Mouse (Mus musculus) midbrain, embryonic 12.5 days (tissue): ENCODE results near the gene Lipo3. TPM values are rescaled to one million over a fixed set of nuclear protein-coding genes. Genes with fewer than 3 reads are reported as not detected.
A peak's percentile ranks its signal among the peaks of the same experiment; 100 is the strongest.
"Not testable (repeated sequence)": the region's sequence is repeated elsewhere in the genome, so short reads cannot be mapped to it uniquely, and the experiment has no call there.

Source experiments
- ATAC-seq: fragments of 200-750 bp; cut with Nextera tagmentation; 2 replicates; pipeline ENCODE4 v1.8.0; 2017; ENCODE audit warnings: low read depth, moderate TSS enrichment, moderate library complexity; ENCODE audit not compliant: low FRiP score
- H3K27ac ChIP-seq: fragments of 300-500 bp; sonication (generic); replicated peaks from 2 replicates; pipeline ENCODE4 v1.5.1; 2016; ENCODE audit warnings: mild to moderate bottlenecking
- H3K27me3 ChIP-seq: fragments of 300-500 bp; sonication (generic); 2 replicates; pipeline ENCODE4 v1.6.1; 2016; ENCODE audit warnings: mild to moderate bottlenecking
- H3K36me3 ChIP-seq: fragments of 300-500 bp; sonication (generic); 2 replicates; pipeline ENCODE4 v1.6.1; 2016
- H3K4me1 ChIP-seq: fragments of 300-500 bp; sonication (generic); 2 replicates; pipeline ENCODE4 v1.6.1; 2016
- H3K4me2 ChIP-seq: fragments of 300-500 bp; sonication (generic); replicated peaks from 2 replicates; pipeline ENCODE4 v1.6.1; 2016; ENCODE audit warnings: mild to moderate bottlenecking, moderate library complexity
- H3K4me3 ChIP-seq: fragments of 300-500 bp; sonication (generic); 2 replicates; pipeline ENCODE4 v1.5.1; 2016; ENCODE audit warnings: mild to moderate bottlenecking
- H3K9ac ChIP-seq: fragments of 300-500 bp; sonication (generic); replicated peaks from 2 replicates; pipeline ENCODE4 v1.6.1; 2016; ENCODE audit warnings: mild to moderate bottlenecking, moderate library complexity
- H3K9me3 ChIP-seq: fragments of 300-500 bp; sonication (generic); 2 replicates; pipeline ENCODE4 v1.6.1; 2016; ENCODE audit warnings: mild to moderate bottlenecking
- WGBS: fragments of 180-500 bp; shearing (Covaris S2); methylation state at CpG from one replicate; pipeline ENCODE4 v1.1.7; 2016; 5-methylcytosine and 5-hydroxymethylcytosine counted together
- microRNA-seq: library from miRNA; unstranded; fragments of <30 nt; microRNA quantifications from one replicate; pipeline ENCODE4, GENCODE M21; 2017
- polyA plus RNA-seq: library from polyadenylated mRNA; unstranded; fragments of >200 nt; fragmentation: Nextera tagmentation; extraction: Ambion mirVana; gene quantifications from 2 replicates; pipeline ENCODE4 v1.2.1, GENCODE M21; 2016

Gene Lipo3
- polyA plus RNA-seq: 14.1 and 14.2 TPM in 2 replicates

DNA sequence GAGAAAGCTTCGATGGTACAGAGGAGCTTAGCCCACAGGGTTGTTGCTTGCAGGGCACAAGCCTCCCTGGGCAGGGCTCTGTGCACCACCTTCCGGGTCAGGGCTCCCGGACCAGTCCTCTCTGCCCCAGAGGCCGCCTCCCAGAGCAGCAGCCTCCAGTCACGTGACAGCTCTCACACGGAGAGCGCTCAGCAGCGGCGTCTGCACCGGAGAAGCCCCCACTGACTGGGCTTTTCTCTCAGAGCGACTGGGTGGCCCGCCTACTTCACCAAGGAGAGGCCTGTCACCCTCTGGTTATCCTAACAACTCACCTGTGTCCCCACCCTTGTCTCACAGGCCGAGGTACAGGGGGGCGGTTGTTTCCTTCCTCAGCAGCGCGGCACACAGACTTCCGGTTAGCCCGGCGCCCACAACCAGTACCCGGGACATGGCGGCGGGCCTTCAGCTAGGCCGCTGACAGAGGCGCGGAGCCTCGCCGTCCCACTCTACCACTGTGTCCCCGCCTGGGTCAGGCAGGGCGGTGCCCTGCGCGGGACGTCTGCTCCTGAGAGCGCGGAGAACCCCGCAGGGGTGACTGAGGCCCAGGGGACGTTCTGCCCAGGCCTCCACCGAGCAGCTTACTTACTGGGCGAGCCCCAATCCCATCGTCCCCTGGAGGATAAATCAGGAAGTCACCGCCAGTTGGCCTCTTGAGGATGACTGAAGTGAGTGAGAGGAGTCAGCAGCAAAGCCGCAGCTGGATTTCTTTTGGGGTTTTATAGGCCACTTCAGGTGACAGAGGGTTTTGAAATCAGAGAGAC lies at the start of gene Lipo3:
TSS of gene Lipo3 (minus strand) at position 665 of the 800 bp plus-strand sequence.
- H3K27me3 ChIP-seq, H3K9ac ChIP-seq, H3K27ac ChIP-seq, H3K9me3 ChIP-seq, H3K4me1 ChIP-seq, H3K36me3 ChIP-seq: not testable (repeated sequence)
- Histone ChIP-seq H3K4me2 (peak within 1 kb of the TSS; percentile 41), H3K4me3 (peak within 1 kb of the TSS; percentile 23)
- ATAC-seq: peak; percentile 98
- WGBS: 39% methylated on average over 13 of the region's 41 CpGs

DNA sequence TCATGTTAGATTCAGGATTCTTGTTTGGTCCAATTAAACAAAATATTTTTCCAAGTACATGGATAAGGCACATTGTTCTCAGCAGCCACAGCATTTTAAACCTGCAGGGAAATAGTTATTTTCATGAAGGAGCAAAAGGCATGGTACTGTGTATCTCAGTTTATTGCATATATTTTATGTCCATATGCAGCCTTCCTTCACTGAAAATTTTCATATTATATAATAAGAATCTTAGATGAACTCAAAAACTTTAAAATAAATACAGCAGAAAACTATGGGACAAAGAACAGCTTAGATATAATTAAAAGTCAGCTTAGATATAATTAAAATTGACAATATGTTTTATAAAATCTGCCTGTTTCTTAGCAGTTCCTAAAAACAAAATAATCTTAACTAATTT lies 25.6 kb upstream of the Lipo3 start, which contains the start of gene Lipo1:
TSS of gene Lipo1 (minus strand) at position 101 of the 400 bp plus-strand sequence.
- not testable (repeated sequence) for ATAC-seq, H3K27me3 ChIP-seq, H3K36me3 ChIP-seq, H3K4me3 ChIP-seq, H3K9ac ChIP-seq, H3K4me1 ChIP-seq, H3K4me2 ChIP-seq, H3K27ac ChIP-seq, H3K9me3 ChIP-seq

DNA sequence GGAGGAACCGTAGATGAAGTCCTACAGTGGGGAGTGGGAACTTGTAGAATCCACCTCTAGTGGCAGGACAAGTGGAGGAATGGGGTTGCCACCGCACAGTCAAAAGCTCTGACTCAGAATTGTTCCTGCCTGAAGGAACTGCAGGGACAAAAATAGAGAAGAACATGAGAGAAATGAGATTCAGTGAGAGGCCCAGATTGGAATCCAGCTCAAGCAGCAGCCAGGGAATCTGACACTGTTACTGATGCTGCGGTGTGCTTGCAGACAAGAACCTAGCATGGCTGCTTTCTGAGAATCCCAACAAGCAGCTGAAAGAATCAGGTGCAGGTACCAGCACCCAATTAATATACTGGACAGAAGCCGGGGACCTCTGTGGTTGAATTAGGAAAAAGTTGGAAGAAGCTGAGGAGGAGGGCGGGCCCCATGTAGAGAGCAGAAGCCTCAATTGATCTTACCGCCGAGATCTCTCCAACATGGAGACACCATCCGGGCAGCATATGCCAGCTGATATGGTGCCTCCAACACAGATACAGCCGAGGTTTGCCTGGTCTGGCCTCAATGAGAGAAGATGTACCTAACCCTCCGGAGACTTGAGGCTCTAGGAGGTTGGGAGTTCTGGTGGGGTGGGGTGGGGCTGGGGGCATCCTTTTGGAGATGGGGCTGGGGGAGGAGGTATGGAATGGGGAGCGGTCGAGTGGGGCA lies 25.0 kb upstream of the Lipo3 start:
- H3K27ac ChIP-seq: no peak overlapping the region
- H3K9ac ChIP-seq: no peak overlapping the region
- no peaks in the 10 kb centered on the region for H3K9me3 ChIP-seq
- no peaks in the 10 kb centered on the region for H3K36me3 ChIP-seq
- ATAC-seq: no peak
- no peak overlapping the region for H3K4me2 ChIP-seq
- whole genome bisulfite sequencing: 88% methylated on average over 12 of the region's 12 CpGs
- H3K27me3 ChIP-seq: no peaks in the 10 kb centered on the region
- H3K4me3 ChIP-seq: no peak overlapping the region
- H3K4me1 ChIP-seq: no peaks in the 10 kb centered on the region

DNA sequence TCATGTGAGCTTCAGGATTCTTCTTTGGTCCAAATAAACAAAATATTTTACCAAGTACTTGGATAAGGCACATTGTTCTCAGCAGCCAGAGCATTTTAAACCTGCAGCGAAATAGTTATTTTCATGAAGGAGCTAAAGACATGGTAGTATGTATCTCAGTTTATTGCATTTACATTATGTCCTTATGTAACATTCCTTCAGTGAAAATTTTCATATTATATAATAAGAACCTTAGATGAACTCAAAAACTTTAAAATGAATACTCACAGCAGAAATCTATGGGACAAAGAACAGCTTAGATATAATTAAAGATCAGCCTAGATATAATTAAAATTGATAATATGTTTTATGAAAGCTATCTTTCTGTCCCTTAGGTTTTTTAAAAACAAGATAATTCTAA lies 10.5 kb downstream of the Lipo3 start, which contains the start of gene Lipo2:
TSS of gene Lipo2 (minus strand) at position 101 of the 400 bp plus-strand sequence.
- not testable (repeated sequence) for H3K4me2 ChIP-seq, H3K9ac ChIP-seq, H3K27me3 ChIP-seq, H3K9me3 ChIP-seq, ATAC-seq, H3K4me1 ChIP-seq, H3K27ac ChIP-seq, H3K36me3 ChIP-seq, H3K4me3 ChIP-seq
- WGBS: 98% methylated on average over 1 of the region's 1 CpGs

DNA sequence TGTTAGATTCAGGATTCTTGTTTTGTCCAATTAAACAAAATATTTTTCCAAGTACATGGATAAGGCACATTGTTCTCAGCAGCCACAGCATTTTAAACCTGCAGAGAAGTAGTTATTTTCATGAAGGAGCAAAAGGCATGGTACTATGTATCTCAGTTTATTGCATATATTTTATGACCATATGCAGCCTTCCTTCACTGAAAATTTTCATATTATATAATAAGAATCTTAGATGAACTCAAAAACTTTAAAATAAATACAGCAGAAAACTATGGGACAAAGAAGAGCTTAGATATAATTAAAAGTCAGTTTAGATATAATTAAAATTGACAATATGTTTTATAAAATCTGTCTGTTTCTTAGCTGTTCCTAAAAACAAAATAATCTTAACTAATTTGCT lies 136.6 kb downstream of the Lipo3 start, which contains the start of gene Gm8978:
TSS of gene Gm8978 (minus strand) at position 101 of the 400 bp plus-strand sequence.
- H3K9ac ChIP-seq, H3K4me2 ChIP-seq, H3K27me3 ChIP-seq, H3K4me3 ChIP-seq, H3K4me1 ChIP-seq, H3K27ac ChIP-seq, H3K9me3 ChIP-seq, ATAC-seq, H3K36me3 ChIP-seq: not testable (repeated sequence)

DNA sequence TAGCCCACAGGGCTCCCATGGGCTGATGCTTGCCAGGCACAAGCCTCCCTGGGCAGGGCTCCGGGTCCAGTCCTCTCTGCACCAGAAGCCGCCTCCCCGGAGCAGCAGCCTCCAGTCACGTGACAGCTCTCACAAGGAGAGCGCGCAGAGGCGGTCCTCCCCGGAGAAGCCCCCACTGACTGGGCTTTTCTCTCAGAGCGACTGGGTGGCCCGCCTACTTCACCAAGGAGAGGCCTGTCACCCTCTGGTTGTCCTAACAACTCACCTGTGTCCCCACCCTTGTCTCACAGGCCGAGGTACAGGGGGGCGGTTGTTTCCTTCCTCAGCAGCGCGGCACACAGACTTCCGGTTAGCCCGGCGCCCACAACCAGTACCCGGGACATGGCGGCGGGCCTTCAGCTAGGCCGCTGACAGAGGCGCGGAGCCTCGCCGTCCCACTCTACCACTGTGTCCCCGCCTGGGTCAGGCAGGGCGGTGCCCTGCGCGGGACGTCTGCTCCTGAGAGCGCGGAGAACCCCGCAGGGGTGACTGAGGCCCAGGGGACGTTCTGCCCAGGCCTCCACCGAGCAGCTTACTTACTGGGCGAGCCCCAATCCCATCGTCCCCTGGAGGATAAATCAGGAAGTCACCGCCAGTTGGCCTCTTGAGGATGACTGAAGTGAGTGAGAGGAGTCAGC lies 172.0 kb downstream of the Lipo3 start:
- not testable (repeated sequence) for H3K27me3 ChIP-seq, H3K9me3 ChIP-seq, H3K36me3 ChIP-seq, H3K27ac ChIP-seq, H3K4me1 ChIP-seq
- Histone ChIP-seq H3K4me2 (peak overlapping the region; percentile 49), H3K9ac (peak overlapping the region; percentile 54), H3K4me3 (peak overlapping the region; percentile 43)
- 2% methylated on average over 10 of the region's 38 CpGs for WGBS
- ATAC-seq: peak; percentile 100

DNA sequence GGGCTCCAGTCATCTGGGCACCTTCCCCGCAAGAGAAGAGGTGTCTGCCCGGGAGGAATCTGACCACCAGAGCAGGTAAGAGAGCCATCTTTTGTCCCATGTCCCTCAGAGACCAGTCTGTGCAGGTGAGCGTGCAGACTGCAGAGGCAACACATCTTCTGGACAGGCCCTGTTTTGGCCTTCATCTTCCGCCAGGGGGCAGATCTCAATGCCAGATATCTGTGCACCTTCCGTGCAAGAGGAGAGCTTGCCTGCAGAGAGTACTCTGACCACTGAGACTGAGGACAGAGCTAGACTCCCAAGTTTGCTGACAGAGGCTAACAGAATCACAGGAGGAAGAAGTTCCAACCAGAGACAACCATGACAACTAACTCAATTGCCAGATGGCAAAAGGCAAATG lies 193.2 kb downstream of the Lipo3 start:
- not testable (repeated sequence) for H3K27ac ChIP-seq, H3K4me2 ChIP-seq, H3K9ac ChIP-seq, H3K27me3 ChIP-seq, H3K4me3 ChIP-seq, H3K36me3 ChIP-seq, ATAC-seq, H3K9me3 ChIP-seq, H3K4me1 ChIP-seq
- WGBS: 81% methylated on average over 5 of the region's 5 CpGs

DNA sequence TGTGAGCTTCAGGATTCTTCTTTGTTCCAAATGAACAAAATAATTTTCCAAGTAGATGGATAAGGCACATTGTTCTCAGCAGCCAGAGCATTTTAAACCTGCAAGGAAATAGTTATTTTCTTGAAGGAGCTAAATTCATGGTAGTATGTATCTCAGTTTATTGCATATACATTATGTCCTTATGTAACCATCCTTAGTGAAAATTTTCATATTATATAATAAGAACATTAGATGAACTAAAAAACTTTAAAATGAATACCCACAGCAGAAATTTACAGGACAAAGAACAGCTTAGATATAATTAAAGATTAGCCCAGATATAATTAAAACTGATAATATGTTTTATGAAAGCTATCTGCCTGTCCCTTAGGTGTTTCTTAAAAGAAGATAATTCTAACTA lies 244.1 kb downstream of the Lipo3 start, which contains the start of gene Lipo4:
TSS of gene Lipo4 (minus strand) at position 101 of the 400 bp plus-strand sequence.
- Histone ChIP-seq H3K4me1 (no peaks in the 10 kb centered on the region), H3K4me3 (no peak within 1 kb of the TSS), H3K4me2 (no peak within 1 kb of the TSS), H3K9ac (no peak within 1 kb of the TSS), H3K9me3 (no peaks in the 10 kb centered on the region), H3K27me3 (no peaks in the 10 kb centered on the region), H3K36me3 (no peaks in the 10 kb centered on the region), H3K27ac (no peak within 1 kb of the TSS)
- ATAC-seq: no peak

Small RNAs within 50 kb of the gene (microRNA-seq; reads per million reads assigned to microRNA genes)
- gene Gm27440: not detected

Other genes with a start within 250 kb of the Lipo3 start
- gene Lipo4, start 244.2 kb downstream of the Lipo3 start, polyA plus RNA-seq: not detected in 2 replicates
- not detected in 2 replicates for gene Gm8978, start 136.7 kb downstream of the Lipo3 start, polyA plus RNA-seq
- gene Lipo2, start 10.6 kb downstream of the Lipo3 start, polyA plus RNA-seq: 0.92 TPM in 1 of 2 replicates, not detected in the other
- gene Lipo1, start 25.5 kb upstream of the Lipo3 start, polyA plus RNA-seq: not detected in 2 replicates
- not detected in 2 replicates for gene Lipf, start 199.2 kb upstream of the Lipo3 start, polyA plus RNA-seq
- not detected in 2 replicates for gene Lipk, start 246.3 kb upstream of the Lipo3 start, polyA plus RNA-seq